Comparison of ENCODE assay signal across 7 mouse cellular contexts in genomic region chr2:180678609-180679140, GRCm38 (mm10). TPM values are rescaled to one million over a fixed set of nuclear protein-coding genes. Genes with fewer than 3 reads are reported as not detected.
DNase-seq lines count a peak whose midpoint lies in the region; ATAC-seq lines count a peak whose summit lies in the region.

No protein-coding gene starts in this region.

- peak; percentile 94 for ATAC-seq in megakaryocyte, adult 5-6 weeks (ENCODE audit: poor library complexity, severe bottlenecking)

- DNase-seq in ZHBTc4 (ENCODE audit: low read depth, low spot score): peak; percentile 93
- peak; percentile 52 for DNase-seq in cerebellum, adult 9-11 months
- DNase-seq in frontal cortex, postnatal 10 days (ENCODE audit: low spot score in 2 of 2): peak; percentile 57 to 67
- DNase-seq in induced T-regulatory cell, adult 2 months (ENCODE audit: low read depth): peak; percentile 87
- peak; percentile 68 for DNase-seq in left cerebral cortex, adult 18-20 months (ENCODE audit: low spot score in 2 of 2)
- DNase-seq in right cerebral cortex, postnatal 10 days (ENCODE audit: low spot score in 2 of 2): peak; percentile 79

RNA-seq across cellular contexts. Expression of gene Dido1, which starts 31.1 kb away (rescaled TPM):
- total RNA-seq in left cerebral cortex, adult 18-20 months (2021): 10 to 100 TPM; 56.2 to 59.1 TPM
- 30.0 and 32.1 TPM in 2 replicates for total RNA-seq in megakaryocyte, adult 5-6 weeks (2015)
- 41.3 and 46.9 TPM in 2 replicates for total RNA-seq in megakaryocyte, adult 5-6 weeks (2017)

RNA-seq across cellular contexts. Expression of gene Gid8, which starts 31.2 kb away (rescaled TPM):
- total RNA-seq in left cerebral cortex, adult 18-20 months (2021): 10 to 100 TPM; 63.9 to 67.2 TPM
- total RNA-seq in megakaryocyte, adult 5-6 weeks (2015): 72.6 and 76.0 TPM in 2 replicates
- total RNA-seq in megakaryocyte, adult 5-6 weeks (2017): 64.1 and 82.6 TPM in 2 replicates

RNA-seq across cellular contexts. Expression of gene Tcfl5, which starts 36.2 kb away (rescaled TPM):
- total RNA-seq in left cerebral cortex, adult 18-20 months (2021): under 1 TPM; 0.30 to 0.37 TPM
- not detected in 2 replicates for total RNA-seq in megakaryocyte, adult 5-6 weeks (2015)
- not detected in 2 replicates for total RNA-seq in megakaryocyte, adult 5-6 weeks (2017)

RNA-seq across cellular contexts. Expression of gene Slc17a9, which starts 46.4 kb away (rescaled TPM):
- under 1 TPM; 0.26 to 0.37 TPM for total RNA-seq in left cerebral cortex, adult 18-20 months (2021)
- total RNA-seq in megakaryocyte, adult 5-6 weeks (2015): 7.9 and 9.9 TPM in 2 replicates
- 5.2 and 7.1 TPM in 2 replicates for total RNA-seq in megakaryocyte, adult 5-6 weeks (2017)

Comparison
In these comparisons a context has a peak if more than half of its experiments do, and no peak if none do; other contexts are left out.
1. Peak in every context shown above with its lines: DNase-seq and ATAC-seq.